Mouse (Mus musculus) MEL (cell line): ENCODE results near the gene Ttc21b.

ENCODE experiments used
- CHD2 ChIP-seq: IDR thresholded peaks from 2 replicates; pipeline ENCODE4 v1.6.1; 2011; ENCODE audit warnings: low read length, improper control_type of control experiment
- CTCF ChIP-seq, 3 experiments: IDR thresholded peaks in 2 of 3; conservative IDR thresholded peaks in 1 of 3; 2 replicates each; pipeline ENCODE4 v1.5.1; 2011 to 2012; ENCODE audit warnings: low read length in 3 of 3, low read depth in 2 of 3, mild to moderate bottlenecking in 2 of 3, improper control_type of control experiment in 1 of 3, inconsistent platforms in 1 of 3, mixed read lengths in 1 of 3, moderate library complexity in 1 of 3; ENCODE audit not compliant: control insufficient read depth in 1 of 3, insufficient read depth in 1 of 3, poor library complexity in 1 of 3, severe bottlenecking in 1 of 3
- E2F4 ChIP-seq: IDR thresholded peaks from 2 replicates; pipeline ENCODE4 v1.6.1; 2011; ENCODE audit warnings: low read depth, low read length, improper control_type of control experiment, borderline replicate concordance
- ETS1 ChIP-seq: IDR thresholded peaks from 2 replicates; pipeline ENCODE4 v1.6.1; 2012; ENCODE audit warnings: low read depth, mild to moderate bottlenecking, inconsistent platforms, low read length, improper control_type of control experiment, moderate library complexity
- GATA1 ChIP-seq: IDR thresholded peaks from 2 replicates; pipeline ENCODE4 v1.6.1; 2011; ENCODE audit warnings: low read depth, low read length, improper control_type of control experiment
- POLR2A ChIP-seq, 2 experiments: IDR thresholded peaks; 2 replicates each; pipeline ENCODE4 v1.6.1; 2011 to 2012; ENCODE audit warnings: low read length in 2 of 2, mild to moderate bottlenecking in 2 of 2, control low read depth in 1 of 2, improper control_type of control experiment in 1 of 2, low read depth in 1 of 2, moderate library complexity in 1 of 2; ENCODE audit not compliant: control insufficient read depth in 1 of 2, insufficient read depth in 1 of 2, poor library complexity in 1 of 2
- SMC3 ChIP-seq: IDR thresholded peaks from 2 replicates; pipeline ENCODE4 v1.6.1; 2011; ENCODE audit warnings: low read depth, low read length, improper control_type of control experiment
- UBTF ChIP-seq: IDR thresholded peaks from 2 replicates; pipeline ENCODE4 v1.6.1; 2012; ENCODE audit warnings: low read depth, mild to moderate bottlenecking, inconsistent platforms, low read length, improper control_type of control experiment, moderate library complexity, borderline replicate concordance; ENCODE audit not compliant: insufficient read depth
- ZMIZ1 ChIP-seq: IDR thresholded peaks from 2 replicates; pipeline ENCODE4 v1.6.1; 2012; ENCODE audit warnings: low read depth, mild to moderate bottlenecking, inconsistent platforms, low read length, improper control_type of control experiment, moderate library complexity

- TF ChIP-seq CHD2 (no peak), CTCF (IDR thresholded peaks at IDR 0.05 in 2 of 3, conservative IDR thresholded peaks at IDR 0.05 in 1 of 3; ENCODE audit: control insufficient read depth in 1 of 3, insufficient read depth in 1 of 3, low read depth in 2 of 3, low read length in 3 of 3, poor library complexity in 1 of 3, severe bottlenecking in 1 of 3) (no peak), POLR2A (IDR thresholded peaks at IDR 0.05; ENCODE audit: control insufficient read depth in 1 of 2, insufficient read depth in 1 of 2, low read depth in 1 of 2, low read length in 2 of 2, poor library complexity in 1 of 2) (no peak), E2F4 (no peak), GATA1 (no peak), UBTF (no peak), ZMIZ1 (no peak), ETS1 (no peak), SMC3 (no peak)
Measured at GRCm38 (mm10) chr2:66220954-66221353, 35.5 kb downstream of the Ttc21b start.
